Mouse (Mus musculus): ENCODE data around the gene Nr4a2. TPM values are rescaled to one million over a fixed set of nuclear protein-coding genes. Genes with fewer than 3 reads are reported as not detected.
A peak's percentile ranks its signal among the peaks of the same experiment; 100 is the strongest.

Gene Nr4a2
- 2.0 and 2.1 TPM in 2 replicates for polyA plus RNA-seq (2014; fragmentation: Nextera tagmentation; extraction: Ambion mirVana)

DNA sequence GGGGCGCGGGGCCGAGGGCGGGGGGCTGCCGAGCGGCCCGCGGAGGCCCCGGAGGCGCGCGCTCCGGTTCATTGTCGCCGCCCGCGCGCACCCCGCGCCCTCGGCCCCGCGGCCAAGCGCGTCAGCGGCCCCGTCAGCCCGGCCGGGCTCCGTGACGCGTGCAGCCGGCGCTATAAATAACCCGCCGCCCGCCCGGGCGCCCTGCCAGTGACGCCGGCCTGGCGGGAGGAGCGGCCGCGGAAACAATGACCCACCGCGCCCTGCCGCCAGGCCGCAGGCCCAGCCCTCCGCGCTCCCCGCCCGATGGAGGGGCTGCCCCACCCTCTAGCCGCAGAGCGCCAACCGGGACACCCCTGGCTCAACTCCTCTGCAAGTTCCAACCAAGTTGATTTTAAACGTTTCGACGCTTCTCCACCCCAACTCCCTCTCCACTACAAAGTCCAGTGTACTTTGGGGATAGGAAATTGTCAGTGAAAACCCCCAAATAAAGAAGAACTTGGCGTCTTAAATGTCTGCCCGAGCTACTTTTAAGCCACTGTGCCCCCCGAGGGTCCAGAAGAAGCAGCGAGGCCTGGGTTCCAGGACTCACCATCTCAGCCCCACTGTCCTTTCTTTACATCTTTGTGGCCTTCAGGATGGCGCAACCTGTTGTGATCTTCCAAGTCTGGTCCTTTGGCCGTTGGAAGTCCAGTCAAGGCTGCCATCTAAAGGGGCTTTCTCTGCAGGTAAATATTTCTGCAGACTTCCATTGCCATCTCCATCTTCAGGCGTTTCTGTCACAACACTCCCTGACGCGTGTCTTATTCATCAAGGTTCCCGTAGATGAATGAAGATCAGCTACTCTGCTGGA lies at the start of gene Nr4a2:
TSS of gene Nr4a2 (minus strand) at position 13 of the 850 bp plus-strand sequence.
- 7% methylated on average over 61 of the region's 69 CpGs for WGBS

DNA sequence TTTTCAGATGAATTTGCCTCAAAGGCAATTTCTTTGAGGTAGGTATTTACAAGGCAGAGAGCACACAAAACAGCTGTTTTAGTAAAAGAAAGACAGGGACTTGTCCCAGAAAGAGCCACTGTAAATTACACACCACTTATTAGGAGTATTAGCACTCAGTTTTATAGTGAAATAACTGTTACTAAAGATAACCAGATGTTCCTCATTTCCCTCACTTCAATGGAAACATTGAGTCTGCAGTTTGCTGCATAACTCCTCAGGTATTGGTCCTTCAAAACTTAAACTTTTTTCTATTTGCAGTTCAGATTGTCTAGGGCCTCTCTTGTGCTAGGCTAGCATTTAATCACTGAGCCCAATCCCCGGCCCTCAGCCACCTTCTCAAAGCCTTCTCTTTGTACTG lies 41.6 kb upstream of the Nr4a2 start:
- no peaks in the 10 kb centered on the region for H3K36me3 ChIP-seq (ENCODE audit: control insufficient read depth, insufficient read depth, low read length)
- no peak overlapping the region for H3K27ac ChIP-seq (ENCODE audit: low read depth, low read length)
- ATAC-seq (replicated peaks; ENCODE audit: low FRiP score) (no peak), DNase-seq (ENCODE audit: low spot score) (no peak)
- no peaks in the 10 kb centered on the region for H3K27me3 ChIP-seq (replicated peaks; ENCODE audit: control insufficient read depth, insufficient read depth, low read length)
- H3K4me1 ChIP-seq (replicated peaks; ENCODE audit: control insufficient read depth, insufficient read depth, low read length): no peaks in the 10 kb centered on the region
- no peaks in the 10 kb centered on the region for H3K9me3 ChIP-seq (ENCODE audit: control insufficient read depth, low read length)
- no peak overlapping the region for H3K4me3 ChIP-seq (ENCODE audit: low read depth, low read length)
- WGBS: 78% methylated on average over 1 of the region's 1 CpGs
- no peak overlapping the region for H3K4me2 ChIP-seq
- H3K9ac ChIP-seq (ENCODE audit: low read depth, low read length): no peak overlapping the region

More for the DNA sequence above, at the start of gene Nr4a2:
- Histone ChIP-seq H3K4me3 (ENCODE audit: low read depth, low read length) (peak within 1 kb of the TSS; percentile 93), H3K27ac (ENCODE audit: low read depth, low read length) (peak within 1 kb of the TSS; percentile 83), H3K36me3 (ENCODE audit: control insufficient read depth, insufficient read depth, low read length) (no peaks in the 10 kb centered on the region), H3K27me3 (replicated peaks; ENCODE audit: control insufficient read depth, insufficient read depth, low read length) (no peaks in the 10 kb centered on the region), H3K9ac (ENCODE audit: low read depth, low read length) (peak within 1 kb of the TSS; percentile 99), H3K4me2 (peak within 1 kb of the TSS; percentile 79), H3K4me1 (replicated peaks; ENCODE audit: control insufficient read depth, insufficient read depth, low read length) (peaks cover 9% of the 10 kb centered on the region; the same call in 1 of the 2 replicates), H3K9me3 (ENCODE audit: control insufficient read depth, low read length) (no peaks in the 10 kb centered on the region)
- DNase-seq (ENCODE audit: low spot score) (peak; percentile 83), ATAC-seq (replicated peaks; ENCODE audit: low FRiP score) (peak; percentile 92)

DNA sequence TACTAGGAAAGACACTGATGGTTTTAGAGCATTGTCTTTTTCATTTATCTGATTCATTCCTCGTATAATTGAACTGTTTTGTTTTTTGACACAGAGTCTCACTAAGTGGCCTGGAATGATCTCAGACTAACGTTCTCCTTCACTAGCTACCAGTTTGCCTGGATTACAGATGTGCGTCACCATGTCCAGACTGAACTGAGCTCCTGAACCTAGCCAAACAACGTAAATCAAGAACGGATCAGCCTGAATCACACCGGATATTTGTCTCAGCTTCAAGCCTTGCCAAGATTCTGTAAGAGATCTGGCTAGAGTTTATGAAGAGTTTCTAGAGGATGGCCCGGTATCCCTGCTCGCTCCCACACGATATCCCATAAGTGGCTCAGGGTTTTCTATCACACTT lies 33.0 kb upstream of the Nr4a2 start:
- 80% methylated on average over 9 of the region's 9 CpGs for WGBS
- no peak overlapping the region for H3K4me3 ChIP-seq (ENCODE audit: low read depth, low read length)
- H3K4me2 ChIP-seq: no peak overlapping the region
- ATAC-seq (replicated peaks; ENCODE audit: low FRiP score) (no peak), DNase-seq (ENCODE audit: low spot score) (no peak)
- H3K9ac ChIP-seq (ENCODE audit: low read depth, low read length): no peak overlapping the region
- no peaks in the 10 kb centered on the region for H3K4me1 ChIP-seq (replicated peaks; ENCODE audit: control insufficient read depth, insufficient read depth, low read length)
- no peaks in the 10 kb centered on the region for H3K9me3 ChIP-seq (ENCODE audit: control insufficient read depth, low read length)
- H3K27ac ChIP-seq (ENCODE audit: low read depth, low read length): no peak overlapping the region
- H3K36me3 ChIP-seq (ENCODE audit: control insufficient read depth, insufficient read depth, low read length): no peaks in the 10 kb centered on the region
- H3K27me3 ChIP-seq (replicated peaks; ENCODE audit: control insufficient read depth, insufficient read depth, low read length): no peaks in the 10 kb centered on the region

DNA sequence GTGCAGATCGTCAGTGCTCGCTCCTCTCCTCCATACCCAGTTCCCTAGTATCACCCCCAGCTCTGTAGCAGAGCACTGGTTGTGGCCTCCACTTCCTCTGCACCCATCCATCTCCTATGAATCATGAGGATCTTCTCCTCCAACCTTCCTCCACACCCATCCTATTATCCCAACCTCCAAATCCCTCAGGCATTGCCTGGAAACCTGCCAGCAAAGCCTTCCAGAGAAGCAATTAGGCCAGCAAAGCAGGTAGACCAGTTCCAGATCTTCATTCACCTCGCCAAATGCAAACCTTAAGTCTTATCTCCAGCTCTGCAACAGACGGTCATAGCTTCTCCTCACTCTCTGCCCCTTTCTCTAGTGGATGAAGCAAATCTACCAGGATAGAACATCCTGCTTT lies 26.0 kb upstream of the Nr4a2 start:
- Histone ChIP-seq H3K36me3 (ENCODE audit: control insufficient read depth, insufficient read depth, low read length) (no peaks in the 10 kb centered on the region), H3K4me1 (replicated peaks; ENCODE audit: control insufficient read depth, insufficient read depth, low read length) (no peaks in the 10 kb centered on the region), H3K9me3 (ENCODE audit: control insufficient read depth, low read length) (no peaks in the 10 kb centered on the region), H3K9ac (ENCODE audit: low read depth, low read length) (no peak overlapping the region), H3K27me3 (replicated peaks; ENCODE audit: control insufficient read depth, insufficient read depth, low read length) (no peaks in the 10 kb centered on the region), H3K4me3 (ENCODE audit: low read depth, low read length) (no peak overlapping the region), H3K27ac (ENCODE audit: low read depth, low read length) (no peak overlapping the region), H3K4me2 (no peak overlapping the region)
- WGBS: 65% methylated on average over 4 of the region's 4 CpGs
- DNase-seq (ENCODE audit: low spot score): no peak
- no peak for ATAC-seq (replicated peaks; ENCODE audit: low FRiP score)

DNA sequence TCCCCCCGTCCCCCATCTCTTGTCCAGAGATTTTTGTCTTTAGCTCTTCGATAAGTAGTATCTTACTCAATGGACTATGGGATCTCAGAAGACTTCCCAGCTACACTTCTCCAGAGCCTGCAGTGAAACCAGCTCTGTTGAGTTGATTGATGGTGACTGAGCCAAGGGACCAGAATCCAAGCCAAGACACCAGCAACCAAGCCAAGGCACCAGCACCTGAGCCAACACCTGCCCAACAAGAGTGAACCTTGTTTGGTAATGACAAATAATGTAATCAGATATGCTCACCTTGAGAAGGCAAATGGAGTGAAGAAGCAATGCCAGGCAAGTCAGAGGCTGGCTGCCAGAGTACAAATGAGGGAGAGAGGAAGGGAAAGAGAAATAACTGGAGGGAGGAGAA lies 24.4 kb upstream of the Nr4a2 start:
- Histone ChIP-seq H3K27me3 (replicated peaks; ENCODE audit: control insufficient read depth, insufficient read depth, low read length) (no peaks in the 10 kb centered on the region), H3K4me1 (replicated peaks; ENCODE audit: control insufficient read depth, insufficient read depth, low read length) (no peaks in the 10 kb centered on the region), H3K36me3 (ENCODE audit: control insufficient read depth, insufficient read depth, low read length) (no peaks in the 10 kb centered on the region), H3K4me3 (ENCODE audit: low read depth, low read length) (no peak overlapping the region), H3K4me2 (no peak overlapping the region), H3K9ac (ENCODE audit: low read depth, low read length) (no peak overlapping the region), H3K27ac (ENCODE audit: low read depth, low read length) (no peak overlapping the region), H3K9me3 (ENCODE audit: control insufficient read depth, low read length) (no peaks in the 10 kb centered on the region)
- no peak for ATAC-seq (replicated peaks; ENCODE audit: low FRiP score)
- WGBS: 86% methylated on average over 2 of the region's 2 CpGs
- no peak for DNase-seq (ENCODE audit: low spot score)

DNA sequence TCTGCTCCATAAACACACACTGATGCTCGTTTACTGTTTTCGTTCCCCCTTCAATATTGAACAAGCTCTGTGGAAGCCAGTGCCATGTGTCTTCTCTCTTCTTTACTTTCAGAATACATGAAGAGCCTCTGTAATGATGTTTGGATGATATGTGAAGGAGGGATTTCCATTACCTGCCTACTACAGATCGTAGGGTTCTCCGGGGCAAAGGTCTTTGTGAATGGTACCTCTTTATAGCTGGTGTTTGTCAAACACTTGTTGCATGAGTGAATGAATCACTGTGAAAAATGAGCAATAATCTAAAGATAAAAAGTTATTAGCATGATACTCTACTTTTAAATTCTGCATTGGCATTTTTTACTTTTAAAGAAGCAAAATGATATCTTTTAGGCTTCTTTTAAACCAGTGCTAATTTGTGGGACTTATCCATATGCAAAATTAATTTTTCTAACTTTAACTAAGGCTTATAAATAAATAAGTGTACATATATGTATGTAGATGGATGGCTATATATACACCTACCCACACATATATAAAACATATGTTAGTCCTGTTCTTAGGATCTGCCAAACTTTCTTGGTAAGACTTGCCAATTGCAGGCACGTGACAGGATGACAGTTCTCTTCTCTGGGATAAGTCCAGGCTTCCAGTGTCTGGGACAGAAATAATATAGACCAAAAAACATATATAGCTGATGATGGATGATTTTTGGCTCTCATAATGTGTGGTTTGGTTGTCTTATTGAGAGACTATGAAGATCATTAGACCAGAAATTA lies 22.0 kb upstream of the Nr4a2 start:
- no peak overlapping the region for H3K4me3 ChIP-seq (ENCODE audit: low read depth, low read length)
- 84% methylated on average over 5 of the region's 5 CpGs for WGBS
- no peaks in the 10 kb centered on the region for H3K4me1 ChIP-seq (replicated peaks; ENCODE audit: control insufficient read depth, insufficient read depth, low read length)
- H3K9ac ChIP-seq (ENCODE audit: low read depth, low read length): no peak overlapping the region
- ATAC-seq (replicated peaks; ENCODE audit: low FRiP score) (no peak), DNase-seq (ENCODE audit: low spot score) (no peak)
- no peaks in the 10 kb centered on the region for H3K27me3 ChIP-seq (replicated peaks; ENCODE audit: control insufficient read depth, insufficient read depth, low read length)
- H3K9me3 ChIP-seq (ENCODE audit: control insufficient read depth, low read length): no peaks in the 10 kb centered on the region
- H3K36me3 ChIP-seq (ENCODE audit: control insufficient read depth, insufficient read depth, low read length): no peaks in the 10 kb centered on the region
- H3K27ac ChIP-seq (ENCODE audit: low read depth, low read length): no peak overlapping the region
- no peak overlapping the region for H3K4me2 ChIP-seq

DNA sequence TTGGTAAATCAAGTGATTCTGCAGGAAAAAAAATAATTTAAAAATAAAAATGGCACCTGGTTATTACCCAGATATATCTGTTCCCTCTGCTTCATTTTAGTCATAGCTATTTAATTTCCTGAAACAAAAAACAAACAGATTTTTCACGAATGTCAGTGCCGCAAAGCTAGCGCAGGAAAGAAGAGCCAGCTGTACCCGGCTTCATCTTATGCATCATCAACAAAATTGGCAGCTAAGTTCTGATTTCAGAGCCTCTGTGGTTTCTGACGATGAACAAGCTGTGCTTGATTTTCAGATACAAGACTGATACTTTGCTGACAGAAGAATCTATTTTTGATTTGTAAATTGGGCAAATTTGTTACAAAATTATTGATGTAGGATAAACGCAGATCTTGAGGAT lies 14.8 kb upstream of the Nr4a2 start:
- no peak overlapping the region for H3K9ac ChIP-seq (ENCODE audit: low read depth, low read length)
- no peak overlapping the region for H3K27ac ChIP-seq (ENCODE audit: low read depth, low read length)
- H3K9me3 ChIP-seq (ENCODE audit: control insufficient read depth, low read length): no peaks in the 10 kb centered on the region
- no peaks in the 10 kb centered on the region for H3K27me3 ChIP-seq (replicated peaks; ENCODE audit: control insufficient read depth, insufficient read depth, low read length)
- H3K36me3 ChIP-seq (ENCODE audit: control insufficient read depth, insufficient read depth, low read length): no peaks in the 10 kb centered on the region
- WGBS: 81% methylated on average over 6 of the region's 6 CpGs
- DNase-seq (ENCODE audit: low spot score) (no peak), ATAC-seq (replicated peaks; ENCODE audit: low FRiP score) (no peak)
- no peaks in the 10 kb centered on the region for H3K4me1 ChIP-seq (replicated peaks; ENCODE audit: control insufficient read depth, insufficient read depth, low read length)
- H3K4me3 ChIP-seq (ENCODE audit: low read depth, low read length): no peak overlapping the region
- H3K4me2 ChIP-seq: no peak overlapping the region

DNA sequence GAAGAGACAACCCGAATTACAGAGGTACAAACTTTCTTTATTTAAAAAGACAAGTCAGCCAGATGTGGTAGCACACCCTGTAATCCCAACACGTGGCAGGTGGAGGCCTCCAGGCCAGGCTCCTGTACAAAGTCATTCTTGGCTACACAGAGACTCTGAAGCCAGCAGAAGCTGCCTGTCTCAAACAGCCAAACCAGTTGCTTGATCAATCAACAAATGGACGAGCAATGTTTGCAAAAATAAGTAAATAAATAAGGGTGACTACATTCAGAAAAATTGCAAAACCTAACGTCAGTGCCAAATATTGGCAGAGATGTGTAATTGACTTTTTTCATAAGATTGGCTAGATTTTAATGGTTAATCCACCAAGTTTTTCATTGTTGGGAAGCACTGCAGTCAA lies 3.7 kb upstream of the Nr4a2 start:
- no peak for ATAC-seq (replicated peaks; ENCODE audit: low FRiP score)
- Histone ChIP-seq H3K27me3 (replicated peaks; ENCODE audit: control insufficient read depth, insufficient read depth, low read length) (no peaks in the 10 kb centered on the region), H3K27ac (ENCODE audit: low read depth, low read length) (no peak overlapping the region), H3K9ac (ENCODE audit: low read depth, low read length) (no peak overlapping the region), H3K4me1 (replicated peaks; ENCODE audit: control insufficient read depth, insufficient read depth, low read length) (peaks cover 3% of the 10 kb centered on the region; the same call in 1 of the 2 replicates), H3K4me3 (ENCODE audit: low read depth, low read length) (no peak overlapping the region), H3K9me3 (ENCODE audit: control insufficient read depth, low read length) (no peaks in the 10 kb centered on the region), H3K4me2 (no peak overlapping the region), H3K36me3 (ENCODE audit: control insufficient read depth, insufficient read depth, low read length) (no peaks in the 10 kb centered on the region)
- WGBS: 65% methylated on average over 4 of the region's 4 CpGs
- no peak for DNase-seq (ENCODE audit: low spot score)

Data from liver, embryonic 11.5 days (tissue).